Mouse (Mus musculus): ENCODE measurements at regions not wholly inside any gene's neighbourhood (a gene's known extent, or its start where the extent isn't known, plus 50 kb on each side); places are given as distances from the start of the nearest gene placed in this dataset.

DNA sequence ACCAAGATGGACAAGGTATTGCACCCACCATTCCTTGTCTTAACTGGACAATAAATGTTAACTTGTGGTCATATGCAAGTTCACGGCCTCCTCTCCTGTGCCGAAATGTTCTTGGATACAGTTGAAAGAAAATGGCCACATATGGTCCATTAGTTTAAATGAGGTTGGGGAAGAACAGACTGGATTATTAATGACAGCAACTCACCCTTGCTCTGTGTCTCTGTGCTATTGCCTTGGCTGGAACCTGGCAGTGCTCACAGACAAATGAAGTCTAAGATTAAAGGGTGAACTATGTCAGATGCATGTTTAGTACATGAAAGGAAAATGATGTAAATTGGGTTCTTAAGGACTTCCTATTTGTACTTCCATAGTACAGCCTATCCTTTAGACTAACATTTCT is 641.9 kb upstream of the Intu start:
- H3K79me2 ChIP-seq (replicated peaks; ENCODE audit: control insufficient read depth, extremely low read depth, insufficient read depth, poor library complexity, severe bottlenecking), result no peaks in the 10 kb centered on the region
- H3K4me3 ChIP-seq (replicated peaks in 1 of 3; ENCODE audit: low read depth in 2 of 3, low read length in 2 of 3, poor library complexity in 1 of 3), result no peak overlapping the region
- TF ChIP-seq ETS1 (conservative IDR thresholded peaks at IDR 0.05; ENCODE audit: low read depth, low read length) (no peak), TBP (conservative IDR thresholded peaks at IDR 0.05; ENCODE audit: low read depth, low read length) (no peak), JUN (IDR thresholded peaks at IDR 0.05; ENCODE audit: insufficient read depth, low read depth, low read length) (no peak), KAT2A (IDR thresholded peaks at IDR 0.05; ENCODE audit: insufficient replicate concordance, low read length) (no peak), ZMIZ1 (IDR thresholded peaks at IDR 0.05; ENCODE audit: low read depth, low read length) (no peak), MAFK (IDR thresholded peaks at IDR 0.05; ENCODE audit: insufficient replicate concordance, low read length) (no peak), TCF12 (IDR thresholded peaks at IDR 0.05; ENCODE audit: low read depth, low read length) (no peak), PAX5 (IDR thresholded peaks at IDR 0.05; ENCODE audit: low read length) (no peak), ZNF384 (IDR thresholded peaks at IDR 0.05; ENCODE audit: low read depth, low read length) (no peak), NELFE (IDR thresholded peaks at IDR 0.05; ENCODE audit: low read depth, low read length) (no peak), E2F4 (IDR thresholded peaks at IDR 0.05; ENCODE audit: insufficient replicate concordance, low read depth, low read length) (no peak), MYC (IDR thresholded peaks at IDR 0.05; ENCODE audit: low read depth, low read length) (no peak), MEF2A (IDR thresholded peaks at IDR 0.05; ENCODE audit: borderline replicate concordance, low read depth, low read length) (no peak)
- in situ Hi-C loops (cut with MboI; ENCODE audit: low pct_ligation_motif_present, low pct_unique_long_range_greater_than_20kb, low sequenced_read_pairs), result no loop called here
- dilution Hi-C loops (cut with MboI; ENCODE audit: extremely low pct_ligation_motif_present, extremely low pct_unique_long_range_greater_than_20kb, low sequenced_read_pairs), result no loop called here
- no peaks in the 10 kb centered on the region for H3K36me3 ChIP-seq (replicated peaks in 1 of 2; ENCODE audit: control insufficient read depth in 1 of 2, insufficient read depth in 1 of 2, low read length in 1 of 2)
- H3K27me3 ChIP-seq (replicated peaks), result no peaks in the 10 kb centered on the region
- no peak overlapping the region for H3K9ac ChIP-seq (ENCODE audit: insufficient read depth, low read depth)
- no peak overlapping the region for H3K4me2 ChIP-seq (ENCODE audit: insufficient read depth, low read depth, poor library complexity, severe bottlenecking)
- no peaks in the 10 kb centered on the region for H3K4me1 ChIP-seq (ENCODE audit: control insufficient read depth in 1 of 2, insufficient read depth in 2 of 2)
- DNase-seq (ENCODE audit: extremely low read depth), result no peak
- H3K27ac ChIP-seq (ENCODE audit: insufficient read depth, low read depth), result no peak overlapping the region
- H3K9me3 ChIP-seq (replicated peaks; ENCODE audit: low read length), result no peaks in the 10 kb centered on the region

DNA sequence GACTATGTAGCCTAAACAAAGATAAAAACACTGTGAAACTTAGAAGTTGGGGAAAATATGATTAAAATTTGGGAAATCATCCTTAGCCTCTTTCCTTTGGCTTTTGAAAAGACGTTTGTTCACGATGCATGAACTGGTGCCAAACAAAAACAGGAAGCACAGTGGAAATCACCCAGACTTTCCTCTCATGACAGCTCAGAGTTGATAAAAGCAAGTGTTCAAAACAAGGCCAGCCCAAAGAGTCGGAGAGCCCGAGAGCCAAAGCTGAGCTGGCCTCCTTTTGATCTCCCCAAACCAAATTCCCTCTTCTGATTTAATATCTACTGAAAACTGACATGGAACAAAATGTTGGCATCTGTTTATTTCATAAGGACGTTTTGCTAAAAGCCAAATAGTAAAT is 632.1 kb upstream of the Intu start:
- no peak overlapping the region for H3K4me3 ChIP-seq (replicated peaks in 1 of 3; ENCODE audit: low read depth in 2 of 3, low read length in 2 of 3, poor library complexity in 1 of 3)
- H3K9ac ChIP-seq (ENCODE audit: insufficient read depth, low read depth), result no peak overlapping the region
- no peak overlapping the region for H3K4me2 ChIP-seq (ENCODE audit: insufficient read depth, low read depth, poor library complexity, severe bottlenecking)
- TF ChIP-seq JUN (IDR thresholded peaks at IDR 0.05; ENCODE audit: insufficient read depth, low read depth, low read length), result no peak
- TF ChIP-seq MAX (IDR thresholded peaks at IDR 0.05; ENCODE audit: low read length), result no peak
- TF ChIP-seq SIN3A (IDR thresholded peaks at IDR 0.05; ENCODE audit: low read length), result no peak
- no peak for TF ChIP-seq JUND (conservative IDR thresholded peaks at IDR 0.05; ENCODE audit: low read depth, low read length)
- H3K27me3 ChIP-seq (replicated peaks), result no peaks in the 10 kb centered on the region
- no peaks in the 10 kb centered on the region for H3K9me3 ChIP-seq (replicated peaks; ENCODE audit: low read length)
- H3K27ac ChIP-seq (ENCODE audit: insufficient read depth, low read depth), result no peak overlapping the region
- no peak for DNase-seq (ENCODE audit: extremely low read depth)
- no peaks in the 10 kb centered on the region for H3K79me2 ChIP-seq (replicated peaks; ENCODE audit: control insufficient read depth, extremely low read depth, insufficient read depth, poor library complexity, severe bottlenecking)
- in situ Hi-C loops (cut with MboI; ENCODE audit: low pct_ligation_motif_present, low pct_unique_long_range_greater_than_20kb, low sequenced_read_pairs) (no loop called here), dilution Hi-C loops (cut with MboI; ENCODE audit: extremely low pct_ligation_motif_present, extremely low pct_unique_long_range_greater_than_20kb, low sequenced_read_pairs) (no loop called here)
- H3K36me3 ChIP-seq (replicated peaks in 1 of 2; ENCODE audit: control insufficient read depth in 1 of 2, insufficient read depth in 1 of 2, low read length in 1 of 2), result no peaks in the 10 kb centered on the region
- H3K4me1 ChIP-seq (ENCODE audit: control insufficient read depth in 1 of 2, insufficient read depth in 2 of 2), result peaks cover under 1 to 2% of the 10 kb centered on the region in 2 experiments; a peak in 2 of 4 replicates
